Mouse (Mus musculus) midbrain, embryonic 14.5 days (tissue): ENCODE measurements at regions not wholly inside any gene's neighbourhood (a gene's known extent, or its start where the extent isn't known, plus 50 kb on each side); places are given as distances from the start of the nearest gene placed in this dataset.

ENCODE experiments used
- ATAC-seq: fragments of 200-750 bp; cut with Nextera tagmentation; 2 replicates; pipeline ENCODE4 v1.8.0; 2017; ENCODE audit warnings: moderate number of reproducible peaks, moderate library complexity; ENCODE audit not compliant: low FRiP score, low TSS enrichment
- DNase-seq: peaks from one replicate; pipeline ENCODE4 v3.0.0-alpha.2; 2015
- H3K27ac ChIP-seq: fragments of 300-500 bp; sonication (generic); replicated peaks from 2 replicates; pipeline ENCODE4 v1.5.1; 2014; ENCODE audit warnings: mild to moderate bottlenecking, low read depth, low read length, moderate library complexity
- H3K27me3 ChIP-seq: fragments of 300-500 bp; sonication (generic); 2 replicates; pipeline ENCODE4 v1.6.1; 2014; ENCODE audit warnings: low read length, control low read depth, mixed read lengths; ENCODE audit not compliant: control insufficient read depth, insufficient read depth
- H3K36me3 ChIP-seq: fragments of 300-500 bp; sonication (generic); 2 replicates; pipeline ENCODE4 v1.6.1; 2014; ENCODE audit warnings: low read length, control low read depth; ENCODE audit not compliant: control insufficient read depth, insufficient read depth
- H3K4me1 ChIP-seq: fragments of 300-500 bp; sonication (generic); 2 replicates; pipeline ENCODE4 v1.6.1; 2014; ENCODE audit warnings: mild to moderate bottlenecking, antibody characterized with exemption, low read length, control low read depth; ENCODE audit not compliant: control insufficient read depth, insufficient read depth
- H3K4me2 ChIP-seq: fragments of 300-500 bp; sonication (generic); 2 replicates; pipeline ENCODE4 v1.6.1; 2014; ENCODE audit warnings: mild to moderate bottlenecking, low read length, moderate library complexity
- H3K4me3 ChIP-seq: fragments of 300-500 bp; sonication (generic); replicated peaks from 2 replicates; pipeline ENCODE4 v1.5.1; 2014; ENCODE audit warnings: low read depth, low read length
- H3K9ac ChIP-seq: fragments of 300-500 bp; sonication (generic); replicated peaks from 2 replicates; pipeline ENCODE4 v1.6.1; 2014; ENCODE audit warnings: mild to moderate bottlenecking, low read length, moderate library complexity
- H3K9me3 ChIP-seq: fragments of 300-500 bp; sonication (generic); 2 replicates; pipeline ENCODE4 v1.6.1; 2016; ENCODE audit warnings: low read length, control low read depth, mixed read lengths; ENCODE audit not compliant: control insufficient read depth
- WGBS: fragments of 180-500 bp; shearing (Covaris S2); extraction: QIAGEN DNeasy Blood & Tissue Kit; methylation state at CpG from one replicate; pipeline ENCODE4 v1.1.7; 2014; 5-methylcytosine and 5-hydroxymethylcytosine counted together

DNA sequence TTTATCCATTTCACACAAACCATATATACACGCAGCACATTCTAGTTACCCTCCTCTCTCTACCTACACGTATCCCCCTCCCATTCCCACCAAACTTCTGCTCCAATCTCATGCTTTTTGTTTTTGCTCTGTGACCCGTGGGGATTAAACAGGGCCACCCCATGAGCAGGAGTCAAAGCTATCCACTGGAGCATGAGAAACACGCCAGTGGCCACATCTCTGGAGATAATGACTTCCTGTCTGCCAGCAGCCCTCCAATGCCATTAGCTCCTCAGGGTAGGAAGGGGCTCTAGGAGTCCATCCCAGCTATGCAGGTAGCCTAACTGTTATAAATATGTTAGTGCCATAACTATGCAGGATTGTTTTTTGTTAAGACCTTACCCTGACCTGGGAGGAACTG lies 141.9 kb upstream of the Grb10 start:
- no peaks in the 10 kb centered on the region for H3K9me3 ChIP-seq
- H3K27ac ChIP-seq = no peak overlapping the region
- H3K9ac ChIP-seq = no peak overlapping the region
- H3K4me1 ChIP-seq = no peaks in the 10 kb centered on the region
- no peak overlapping the region for H3K4me2 ChIP-seq
- 18% methylated on average over 4 of the region's 4 CpGs for WGBS
- no peak overlapping the region for H3K4me3 ChIP-seq
- DNase-seq = no peak
- no peak for ATAC-seq
- no peaks in the 10 kb centered on the region for H3K36me3 ChIP-seq
- H3K27me3 ChIP-seq = no peaks in the 10 kb centered on the region

GRCm38 (mm10) chr11:12172429-12172828 lies 133.9 kb upstream of the Grb10 start:
- Histone ChIP-seq H3K9me3 (no peaks in the 10 kb centered on the region), H3K4me2 (no peak overlapping the region), H3K27me3 (no peaks in the 10 kb centered on the region), H3K4me3 (no peak overlapping the region), H3K27ac (no peak overlapping the region), H3K9ac (no peak overlapping the region), H3K4me1 (no peaks in the 10 kb centered on the region), H3K36me3 (no peaks in the 10 kb centered on the region)
- WGBS = 80% methylated on average over 2 of the region's 2 CpGs
- ATAC-seq (no peak), DNase-seq (no peak)

GRCm38 (mm10) chr11:12171312-12171711 lies 132.8 kb upstream of the Grb10 start:
- Histone ChIP-seq H3K4me3 (no peak overlapping the region), H3K4me2 (no peak overlapping the region), H3K36me3 (no peaks in the 10 kb centered on the region), H3K27me3 (no peaks in the 10 kb centered on the region), H3K9ac (no peak overlapping the region), H3K9me3 (no peaks in the 10 kb centered on the region), H3K4me1 (no peaks in the 10 kb centered on the region), H3K27ac (no peak overlapping the region)
- no peak for DNase-seq
- no peak for ATAC-seq
- WGBS = 51% methylated on average over 4 of the region's 4 CpGs

- Histone ChIP-seq H3K4me1 (no peaks in the 10 kb centered on the region), H3K27ac (no peak overlapping the region), H3K36me3 (no peaks in the 10 kb centered on the region), H3K4me3 (no peak overlapping the region), H3K9me3 (no peaks in the 10 kb centered on the region), H3K9ac (no peak overlapping the region), H3K27me3 (no peaks in the 10 kb centered on the region), H3K4me2 (no peak overlapping the region)
- 89% methylated on average over 1 of the region's 1 CpGs for WGBS
- ATAC-seq (no peak), DNase-seq (peak; percentile 9)
Measured at GRCm38 (mm10) chr11:12168432-12168831, 129.9 kb upstream of the Grb10 start.
